Mouse (Mus musculus) erythroblast, embryonic 14.5 days (primary cell): ENCODE data around the gene Poc5.

ENCODE experiments used
- GATA1 ChIP-seq: IDR thresholded peaks from 2 replicates; pipeline ENCODE4 v1.6.1; 2012; ENCODE audit warnings: low read length, inconsistent platforms, mixed read lengths
- TAL1 ChIP-seq: IDR thresholded peaks from 3 replicates; pipeline ENCODE4 v1.6.1; 2012; ENCODE audit warnings: low read length, inconsistent platforms, mixed read lengths

- TF ChIP-seq GATA1 (no peak), TAL1 (no peak)
Observed at GRCm38 (mm10) chr13:96435793-96436192, 47.7 kb downstream of the Poc5 start.
